Mouse (Mus musculus) Patski (cell line): ENCODE data around the gene Zfp664. TPM values are rescaled to one million over a fixed set of nuclear protein-coding genes. Genes with fewer than 3 reads are reported as not detected.
A peak's percentile ranks its signal among the peaks of the same experiment; 100 is the strongest.

Experiments used
- ATAC-seq: fragments of 100-300 bp; one replicate; pipeline ENCODE4 v1.8.0; 2021
- CTCF ChIA-PET: fragments of 350-600 bp; sonication (Branson Sonifier 250); formaldehyde crosslinking; loops from one replicate; lab custom pipeline; 2022; ENCODE audit warnings: inconsistent platforms; lab: Charles Lee
- POLR2A ChIA-PET: fragments of 350-600 bp; sonication (Branson Sonifier 250); formaldehyde crosslinking; loops from one replicate; lab custom pipeline; 2022; ENCODE audit warnings: antibody characterized with exemption, inconsistent platforms; lab: Charles Lee
- DNase-seq: peaks from one replicate; pipeline ENCODE4 v3.0.0-alpha.2; 2011; ENCODE audit warnings: low read depth, low spot score
- H3K27me3 ChIP-seq: fragments of 371-371 bp; one replicate; pipeline ENCODE4 v1.5.1; 2021
- CTCF ChIP-seq: fragments of 100-300 bp; IDR thresholded peaks from one replicate; pipeline ENCODE4 v1.5.1; 2021
- in situ Hi-C: fragments of 300-500 bp; cut with MboI; formaldehyde crosslinking; loops from 3 replicates; pipeline ENCODE4 v1.11.1; 2018; ENCODE audit warnings: low pct_unique_long_range_greater_than_20kb, mixed read lengths
- polyA plus RNA-seq: library from polyadenylated mRNA; unstranded; gene quantifications from one replicate; pipeline ENCODE4 v1.2.3, GENCODE M21; 2021

The Zfp664 gene
- polyA plus RNA-seq, 1 experiment from 2014 or later, result 121 TPM

- CTCF ChIA-PET, result no interaction called here
- H3K27me3 ChIP-seq, result no peaks in the 10 kb centered on the region
- in situ Hi-C loops, result no loop called here
- no peak for TF ChIP-seq CTCF
- ATAC-seq (no peak), DNase-seq (no peak)
- POLR2A ChIA-PET, result no interaction called here
These were observed 29.5 kb downstream of the Zfp664 start for GRCm38 (mm10) chr5:124891921-124892370.

- ATAC-seq, result no peak
- no peak for DNase-seq
- TF ChIP-seq CTCF, result no peak
- no peaks in the 10 kb centered on the region for H3K27me3 ChIP-seq
- in situ Hi-C loops, result no loop called here
- POLR2A ChIA-PET, result interaction anchor here (0.6 kb wide), 1 partner anchor 11 kb away, joined by 3 read pairs; no protein-coding TSS in a partner anchor
- CTCF ChIA-PET, result interaction anchor here (1.2 kb wide), 1 partner anchor 375 kb away, joined by 4 read pairs; no protein-coding TSS in a partner anchor
These were observed 33.6 kb downstream of the Zfp664 start for GRCm38 (mm10) chr5:124896135-124896534.

- peak; percentile 99 for TF ChIP-seq CTCF
- POLR2A ChIA-PET, result interaction anchor here (0.7 to 1.3 kb wide), 5 partner anchors 14 to 369 kb away, joined by 3 to 5 read pairs (median 3); no protein-coding TSS in a partner anchor
- ATAC-seq (peak; percentile 26), DNase-seq (peak; percentile 58)
- CTCF ChIA-PET, result interaction anchor here (0.6 to 4.0 kb wide), 16 partner anchors 13 to 467 kb away, joined by 3 to 69 read pairs (median 3); no protein-coding TSS in a partner anchor
- in situ Hi-C loops, result no loop called here
- no peaks in the 10 kb centered on the region for H3K27me3 ChIP-seq
These were observed 37.6 kb downstream of the Zfp664 start for GRCm38 (mm10) chr5:124899945-124900631.

- in situ Hi-C loops, result no loop called here
- CTCF ChIA-PET, result interaction anchor here (0.6 to 4.0 kb wide), 9 partner anchors 12 to 467 kb away, joined by 3 to 69 read pairs (median 4); no protein-coding TSS in a partner anchor
- DNase-seq, result no peak
- H3K27me3 ChIP-seq, result no peaks in the 10 kb centered on the region
- TF ChIP-seq CTCF, result no peak
- POLR2A ChIA-PET, result interaction anchor here (0.7 to 1.3 kb wide), 3 partner anchors 13 to 368 kb away, joined by 3 to 5 read pairs (median 3); no protein-coding TSS in a partner anchor
- no peak for ATAC-seq
These were observed 38.4 kb downstream of the Zfp664 start for GRCm38 (mm10) chr5:124900738-124901490.

GRCm38 (mm10) chr5:124901675-124902074 is 39.2 kb downstream of the Zfp664 start:
- TF ChIP-seq CTCF, result no peak
- ATAC-seq (no peak), DNase-seq (no peak)
- no peaks in the 10 kb centered on the region for H3K27me3 ChIP-seq
- CTCF ChIA-PET, result interaction anchor here (1.0 to 4.0 kb wide), 2 partner anchors 113 to 369 kb away, joined by 3 to 69 read pairs; no protein-coding TSS in a partner anchor
- POLR2A ChIA-PET, result no interaction called here
- in situ Hi-C loops, result no loop called here

- in situ Hi-C loops, result no loop called here
- ATAC-seq, result no peak
- no peak for DNase-seq
- ChIA-PET CTCF (interaction anchor here (1.0 to 4.0 kb wide), 2 partner anchors 112 to 369 kb away, joined by 3 to 69 read pairs; no protein-coding TSS in a partner anchor), POLR2A (interaction anchor here (0.6 kb wide), 1 partner anchor 215 kb away, joined by 4 read pairs; no protein-coding TSS in a partner anchor)
- no peak for TF ChIP-seq CTCF
- H3K27me3 ChIP-seq, result no peaks in the 10 kb centered on the region
These were observed 39.7 kb downstream of the Zfp664 start for GRCm38 (mm10) chr5:124902195-124902594.

GRCm38 (mm10) chr5:124903852-124904251 is 41.4 kb downstream of the Zfp664 start:
- POLR2A ChIA-PET, result no interaction called here
- no peaks in the 10 kb centered on the region for H3K27me3 ChIP-seq
- in situ Hi-C loops, result no loop called here
- DNase-seq, result no peak
- CTCF ChIA-PET, result interaction anchor here (1.6 kb wide), 1 partner anchor 367 kb away, joined by 11 read pairs; no protein-coding TSS in a partner anchor
- TF ChIP-seq CTCF, result no peak
- no peak for ATAC-seq

GRCm38 (mm10) chr5:124906890-124907289 is 44.4 kb downstream of the Zfp664 start:
- CTCF ChIA-PET, result interaction anchor here (0.8 to 2.2 kb wide), 6 partner anchors 9 to 366 kb away, joined by 3 to 12 read pairs (median 4); no protein-coding TSS in a partner anchor
- TF ChIP-seq CTCF, result no peak
- DNase-seq (no peak), ATAC-seq (no peak)
- in situ Hi-C loops, result no loop called here
- no peaks in the 10 kb centered on the region for H3K27me3 ChIP-seq
- POLR2A ChIA-PET, result interaction anchor here (1.0 kb wide), 1 partner anchor 365 kb away, joined by 4 read pairs; no protein-coding TSS in a partner anchor

GRCm38 (mm10) chr5:124908860-124909259 is 46.4 kb downstream of the Zfp664 start:
- CTCF ChIA-PET, result interaction anchor here (0.7 to 3.6 kb wide), 17 partner anchors 10 to 467 kb away, joined by 3 to 56 read pairs (median 3); no protein-coding TSS in a partner anchor
- TF ChIP-seq CTCF, result peak; percentile 97
- POLR2A ChIA-PET, result no interaction called here
- ATAC-seq (peak; percentile 67), DNase-seq (peak; percentile 34)
- H3K27me3 ChIP-seq, result no peaks in the 10 kb centered on the region
- in situ Hi-C loops, result no loop called here

GRCm38 (mm10) chr5:124912276-124912675 is 49.8 kb downstream of the Zfp664 start:
- in situ Hi-C loops, result loop anchor here (5.0 kb wide), 4 partner anchors 100 to 440 kb away; partner anchors contain the start of gene Ncor2
- ChIA-PET CTCF (interaction anchor here (0.9 kb wide), 1 partner anchor 357 kb away, joined by 3 read pairs; no protein-coding TSS in a partner anchor), POLR2A (no interaction called here)
- TF ChIP-seq CTCF, result no peak
- ATAC-seq, result no peak
- peak; percentile 37 for DNase-seq
- H3K27me3 ChIP-seq, result no peaks in the 10 kb centered on the region
